Mouse (Mus musculus): Measurements from ENCODE around the gene Fam83e. TPM values are rescaled to one million over a fixed set of nuclear protein-coding genes. Genes with fewer than 3 reads are reported as not detected.

The Fam83e gene
- polyA plus RNA-seq, 1 experiment = 102 TPM

DNA sequence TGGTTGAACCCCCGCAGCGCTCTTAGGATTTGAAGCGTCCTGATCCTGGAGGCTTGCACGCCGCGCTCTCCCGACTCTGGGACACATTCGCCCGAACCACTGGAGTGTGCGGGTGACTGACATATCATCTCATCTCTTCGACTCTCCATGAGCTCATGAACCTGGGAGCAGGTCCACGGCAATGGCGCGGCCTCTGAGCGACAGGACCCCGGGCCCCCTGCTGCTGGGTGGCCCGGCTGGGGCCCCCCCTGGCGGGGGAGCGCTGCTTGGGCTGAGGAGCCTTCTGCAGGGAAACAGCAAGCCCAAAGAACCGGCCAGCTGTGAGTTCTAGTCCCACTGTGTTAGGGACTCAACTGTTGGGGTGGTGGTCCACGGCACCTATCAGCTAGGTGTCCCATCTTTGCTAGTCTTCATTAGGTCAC is 15.6 kb upstream of the Fam83e start:
- Histone ChIP-seq H3K4me3 (ENCODE audit: low read depth, low read length) (peak overlapping the region; percentile 92), H3K4me1 (ENCODE audit: control insufficient read depth, insufficient read depth, insufficient read length, low read length) (peaks cover 28% of the 10 kb centered on the region), H3K27ac (ENCODE audit: insufficient read depth, low read depth, low read length) (peak overlapping the region; percentile 99), H3K36me3 (ENCODE audit: control insufficient read depth, insufficient read depth, low read length) (peaks cover 23% of the 10 kb centered on the region), H3K27me3 (ENCODE audit: control insufficient read depth, insufficient read depth, low read length) (peaks cover 1% of the 10 kb centered on the region; the same call in 1 of the 2 replicates)
- no peak for TF ChIP-seq CTCF (IDR thresholded peaks at IDR 0.05; ENCODE audit: extremely low read depth, insufficient read length, insufficient replicate concordance, low read depth, low read length)
- WGBS = 1% methylated on average over 21 of the region's 21 CpGs

DNA sequence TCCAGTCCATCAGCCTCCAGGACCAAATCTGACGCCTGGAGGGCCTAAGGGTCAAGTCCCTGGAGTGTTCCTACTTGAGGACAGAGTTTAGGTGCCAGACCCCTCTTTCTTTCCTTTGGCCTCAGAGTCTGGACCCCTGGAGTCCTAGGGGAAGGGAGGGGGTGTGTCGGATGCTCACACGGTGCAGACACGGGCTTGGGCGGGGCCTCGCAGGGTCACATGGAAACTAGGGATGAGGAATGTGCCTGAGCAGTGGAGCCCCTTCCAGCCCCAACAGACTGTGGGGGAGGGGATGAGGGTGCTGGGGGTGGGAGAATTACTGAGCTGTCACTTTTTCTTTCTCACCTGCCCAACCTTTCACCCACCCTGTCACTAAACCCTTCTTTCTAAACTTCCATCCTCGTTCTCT is 15.1 kb upstream of the Fam83e start:
- Histone ChIP-seq H3K4me1 (ENCODE audit: control insufficient read depth, insufficient read depth, insufficient read length, low read length) (peaks cover 30% of the 10 kb centered on the region), H3K4me3 (ENCODE audit: low read depth, low read length) (peak overlapping the region; percentile 92), H3K36me3 (ENCODE audit: control insufficient read depth, insufficient read depth, low read length) (peaks cover 28% of the 10 kb centered on the region), H3K27ac (ENCODE audit: insufficient read depth, low read depth, low read length) (peak overlapping the region; percentile 99), H3K27me3 (ENCODE audit: control insufficient read depth, insufficient read depth, low read length) (no peaks in the 10 kb centered on the region)
- 1% methylated on average over 7 of the region's 7 CpGs for WGBS
- peak; percentile 21; the same call in 1 of the 2 replicates for TF ChIP-seq POLR2A (IDR thresholded peaks at IDR 0.05; ENCODE audit: low read depth, low read length)
- TF ChIP-seq CTCF (IDR thresholded peaks at IDR 0.05; ENCODE audit: extremely low read depth, insufficient read length, insufficient replicate concordance, low read depth, low read length) = no peak

DNA sequence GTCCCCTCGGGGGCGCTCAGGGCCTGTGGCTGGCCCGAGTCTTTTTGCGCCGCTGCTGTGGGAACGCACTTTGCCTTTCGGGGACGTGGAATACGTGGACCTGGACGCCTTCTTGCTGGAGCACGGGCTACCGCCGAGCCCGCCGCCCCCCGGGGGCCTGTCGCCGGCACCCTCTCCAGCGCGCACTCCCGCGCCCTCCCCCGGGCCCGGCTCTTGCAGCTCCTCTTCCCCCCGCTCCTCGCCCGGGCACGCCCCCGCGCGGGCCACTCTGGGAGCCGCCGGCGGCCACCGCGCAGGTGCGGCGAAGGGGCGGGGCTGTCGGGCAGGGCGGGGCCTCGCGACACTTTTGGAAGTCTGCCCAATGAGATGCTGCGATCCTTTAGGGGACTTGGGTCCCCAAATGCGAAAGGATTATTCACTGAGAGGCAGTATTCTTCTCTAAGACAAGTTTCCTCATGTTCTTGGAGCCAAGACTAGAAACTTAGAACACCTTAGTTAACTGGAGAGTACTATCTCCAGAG is 14.2 kb upstream of the Fam83e start:
- Histone ChIP-seq H3K27ac (ENCODE audit: insufficient read depth, low read depth, low read length) (peak overlapping the region; percentile 100), H3K27me3 (ENCODE audit: control insufficient read depth, insufficient read depth, low read length) (no peaks in the 10 kb centered on the region), H3K4me3 (ENCODE audit: low read depth, low read length) (peak overlapping the region; percentile 92), H3K4me1 (ENCODE audit: control insufficient read depth, insufficient read depth, insufficient read length, low read length) (peaks cover 38% of the 10 kb centered on the region), H3K36me3 (ENCODE audit: control insufficient read depth, insufficient read depth, low read length) (peaks cover 37% of the 10 kb centered on the region)
- TF ChIP-seq CTCF (IDR thresholded peaks at IDR 0.05; ENCODE audit: extremely low read depth, insufficient read length, insufficient replicate concordance, low read depth, low read length) (no peak), POLR2A (IDR thresholded peaks at IDR 0.05; ENCODE audit: low read depth, low read length) (peak; percentile 87)
- 2% methylated on average over 45 of the region's 45 CpGs for WGBS

DNA sequence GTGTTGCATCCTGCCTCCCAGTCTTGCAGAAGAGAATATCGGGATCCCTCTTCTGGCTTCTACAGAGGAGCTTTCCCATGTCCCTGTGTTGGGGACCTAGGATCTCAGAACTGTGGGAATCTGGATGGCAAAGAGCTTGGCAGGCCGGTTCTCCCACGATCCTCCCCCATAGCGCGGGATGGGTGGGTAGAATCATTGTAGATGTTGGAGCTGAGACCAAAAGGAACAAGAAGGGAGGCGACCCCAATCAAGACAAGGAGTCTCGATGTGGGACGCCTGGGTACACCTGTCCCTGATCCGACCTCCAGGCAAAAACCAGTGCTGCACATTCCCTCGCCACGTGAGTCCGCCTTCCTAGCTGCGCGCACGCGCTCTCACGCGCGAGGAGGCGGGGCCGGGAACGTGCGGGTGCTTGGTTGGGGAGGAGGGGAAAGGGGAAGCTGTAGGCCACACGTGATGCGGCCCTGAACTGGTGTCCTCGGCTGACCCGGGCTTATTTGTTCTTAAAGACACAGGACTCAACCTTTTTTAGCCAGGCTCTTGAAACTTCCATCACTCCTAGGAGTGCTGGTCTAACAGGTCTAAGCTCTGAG is 13.5 kb upstream of the Fam83e start:
- H3K27me3 ChIP-seq (ENCODE audit: control insufficient read depth, insufficient read depth, low read length) = no peaks in the 10 kb centered on the region
- peak overlapping the region; percentile 100 for H3K27ac ChIP-seq (ENCODE audit: insufficient read depth, low read depth, low read length)
- peaks cover 42% of the 10 kb centered on the region for H3K4me1 ChIP-seq (ENCODE audit: control insufficient read depth, insufficient read depth, insufficient read length, low read length)
- H3K4me3 ChIP-seq (ENCODE audit: low read depth, low read length) = peak overlapping the region; percentile 92
- H3K36me3 ChIP-seq (ENCODE audit: control insufficient read depth, insufficient read depth, low read length) = peaks cover 42% of the 10 kb centered on the region
- TF ChIP-seq CTCF (IDR thresholded peaks at IDR 0.05; ENCODE audit: extremely low read depth, insufficient read length, insufficient replicate concordance, low read depth, low read length) (no peak), POLR2A (IDR thresholded peaks at IDR 0.05; ENCODE audit: low read depth, low read length) (peak; percentile 52; the same call in 1 of the 2 replicates)
- WGBS = under 1% methylated on average over 27 of the region's 27 CpGs

DNA sequence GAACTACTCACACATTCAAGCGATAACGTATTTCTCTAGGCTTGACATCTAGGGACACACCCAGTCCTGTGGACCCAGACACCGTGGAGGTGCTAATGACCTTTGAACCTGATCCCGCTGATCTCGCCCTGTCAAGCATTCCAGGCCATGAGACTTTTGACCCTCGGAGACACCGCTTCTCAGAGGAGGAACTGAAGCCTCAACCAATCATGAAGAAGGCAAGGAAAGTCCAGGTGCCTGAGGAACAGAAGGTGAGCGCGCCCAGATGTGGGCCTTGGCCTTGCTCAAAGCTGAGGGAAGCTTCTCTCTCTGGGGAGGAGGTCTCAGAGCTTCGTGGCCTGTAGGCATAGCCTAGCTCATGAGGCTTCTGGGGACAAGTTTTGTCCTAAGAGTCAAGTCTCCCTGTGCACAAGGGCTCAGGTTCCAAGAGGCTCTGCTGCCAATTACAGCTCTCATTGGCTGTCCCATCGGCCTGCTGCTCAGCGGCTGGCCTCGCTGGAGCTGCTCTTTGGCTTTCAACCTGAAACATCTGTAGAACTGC is 12.7 kb upstream of the Fam83e start:
- Histone ChIP-seq H3K4me3 (ENCODE audit: low read depth, low read length) (peak overlapping the region; percentile 39), H3K27me3 (ENCODE audit: control insufficient read depth, insufficient read depth, low read length) (no peaks in the 10 kb centered on the region), H3K4me1 (ENCODE audit: control insufficient read depth, insufficient read depth, insufficient read length, low read length) (peaks cover 48% of the 10 kb centered on the region), H3K36me3 (ENCODE audit: control insufficient read depth, insufficient read depth, low read length) (peaks cover 48% of the 10 kb centered on the region), H3K27ac (ENCODE audit: insufficient read depth, low read depth, low read length) (peak overlapping the region; percentile 100)
- 10% methylated on average over 13 of the region's 13 CpGs for WGBS
- TF ChIP-seq POLR2A (IDR thresholded peaks at IDR 0.05; ENCODE audit: low read depth, low read length) (peak; percentile 11; the same call in 1 of the 2 replicates), CTCF (IDR thresholded peaks at IDR 0.05; ENCODE audit: extremely low read depth, insufficient read length, insufficient replicate concordance, low read depth, low read length) (peak; percentile 14; the same call in 1 of the 2 replicates)

DNA sequence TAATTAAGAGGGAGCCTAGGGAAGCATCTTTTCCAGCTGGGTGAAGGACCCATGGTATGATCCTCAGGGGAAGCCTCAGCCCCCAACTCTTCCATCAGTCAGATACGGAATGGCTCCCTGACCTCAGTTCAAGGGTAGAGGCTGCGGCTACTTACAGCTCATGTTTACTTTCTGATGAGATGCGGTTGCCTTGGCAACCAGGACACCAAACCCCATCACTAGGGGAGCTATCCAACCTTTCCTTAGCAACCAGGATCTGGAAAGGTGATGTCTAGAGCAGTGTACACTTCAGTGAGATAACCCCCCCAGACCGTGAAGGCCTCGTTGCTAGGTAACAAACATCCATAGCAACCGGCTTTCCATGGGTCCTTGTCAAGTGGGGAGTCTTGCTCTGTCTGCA is 12.0 kb upstream of the Fam83e start:
- Histone ChIP-seq H3K27ac (ENCODE audit: insufficient read depth, low read depth, low read length) (peak overlapping the region; percentile 100), H3K4me3 (ENCODE audit: low read depth, low read length) (no peak overlapping the region), H3K27me3 (ENCODE audit: control insufficient read depth, insufficient read depth, low read length) (no peaks in the 10 kb centered on the region), H3K4me1 (ENCODE audit: control insufficient read depth, insufficient read depth, insufficient read length, low read length) (peaks cover 46% of the 10 kb centered on the region), H3K36me3 (ENCODE audit: control insufficient read depth, insufficient read depth, low read length) (peaks cover 51% of the 10 kb centered on the region)
- WGBS = 33% methylated on average over 6 of the region's 6 CpGs
- TF ChIP-seq CTCF (IDR thresholded peaks at IDR 0.05; ENCODE audit: extremely low read depth, insufficient read length, insufficient replicate concordance, low read depth, low read length) (no peak), POLR2A (IDR thresholded peaks at IDR 0.05; ENCODE audit: low read depth, low read length) (no peak)

DNA sequence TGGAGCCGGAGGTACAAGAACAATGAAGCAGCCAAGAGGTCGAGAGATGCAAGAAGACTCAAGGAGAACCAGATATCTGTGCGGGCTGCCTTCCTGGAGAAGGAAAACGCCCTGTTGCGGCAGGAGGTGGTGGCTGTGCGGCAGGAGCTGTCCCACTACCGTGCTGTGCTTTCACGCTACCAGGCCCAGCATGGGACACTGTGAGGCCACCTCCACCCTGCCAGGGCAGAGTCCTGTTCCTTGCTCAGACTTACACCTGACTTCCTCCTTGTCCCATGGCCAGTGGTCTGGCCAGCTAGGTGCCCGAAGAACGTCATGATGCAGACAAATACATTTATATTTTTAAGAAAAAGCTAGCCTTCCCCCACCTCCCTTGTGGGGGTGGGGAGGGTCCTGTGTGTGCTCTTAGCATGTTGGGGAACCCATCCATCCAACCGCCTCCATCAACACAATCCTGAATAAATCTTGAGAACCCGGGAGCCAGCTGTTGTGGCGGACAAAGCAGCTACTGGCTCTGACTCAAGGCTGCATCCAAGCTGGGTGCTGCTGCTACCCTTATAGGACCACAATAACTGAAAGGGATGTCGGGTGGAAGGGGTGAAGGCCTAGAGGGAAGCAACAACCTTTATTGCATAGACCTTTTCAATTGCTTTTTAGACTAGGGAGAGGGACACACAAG is 11.2 kb upstream of the Fam83e start:
- no peak for TF ChIP-seq CTCF (IDR thresholded peaks at IDR 0.05; ENCODE audit: extremely low read depth, insufficient read length, insufficient replicate concordance, low read depth, low read length)
- TF ChIP-seq POLR2A (IDR thresholded peaks at IDR 0.05; ENCODE audit: low read depth, low read length) = 0 out of 2 replicates have a peak, but pooled peaks have one; percentile 22
- Histone ChIP-seq H3K27me3 (ENCODE audit: control insufficient read depth, insufficient read depth, low read length) (no peaks in the 10 kb centered on the region), H3K4me1 (ENCODE audit: control insufficient read depth, insufficient read depth, insufficient read length, low read length) (peaks cover 43% of the 10 kb centered on the region), H3K36me3 (ENCODE audit: control insufficient read depth, insufficient read depth, low read length) (peaks cover 51% of the 10 kb centered on the region), H3K27ac (ENCODE audit: insufficient read depth, low read depth, low read length) (peak overlapping the region; percentile 100), H3K4me3 (ENCODE audit: low read depth, low read length) (no peak overlapping the region)
- 44% methylated on average over 14 of the region's 14 CpGs for WGBS

Data from small intestine, adult 2 months (tissue).